Mouse (Mus musculus) CH12.LX (cell line): Measurements from ENCODE around the gene Stat5b. TPM values are rescaled to one million over a fixed set of nuclear protein-coding genes. Genes with fewer than 3 reads are reported as not detected.

Experiments used
- DNase-seq: peaks from one replicate; pipeline ENCODE4 v3.0.0-alpha.2; 2013; ENCODE audit errors: extremely low read depth
- H3K27ac ChIP-seq: 2 replicates; pipeline ENCODE4 v1.5.1; 2012; ENCODE audit warnings: low read depth, mild to moderate bottlenecking, control low read depth, moderate library complexity; ENCODE audit not compliant: insufficient read depth
- H3K27me3 ChIP-seq: replicated peaks from 2 replicates; pipeline ENCODE3; 2012; ENCODE audit warnings: inconsistent platforms
- H3K36me3 ChIP-seq, 2 experiments: replicated peaks in 1 of 2; 2 replicates each; pipeline versions ENCODE3 to v1.6.1; 2012; ENCODE audit warnings: inconsistent platforms in 1 of 2, low read length in 1 of 2, mild to moderate bottlenecking in 1 of 2, mixed read lengths in 1 of 2, moderate library complexity in 1 of 2; ENCODE audit not compliant: control insufficient read depth in 1 of 2, insufficient read depth in 1 of 2
- H3K4me1 ChIP-seq, 2 experiments: 2 replicates each; pipeline ENCODE4 v1.6.1; 2012; ENCODE audit warnings: inconsistent platforms in 1 of 2, moderate library complexity in 1 of 2; ENCODE audit not compliant: insufficient read depth in 2 of 2, control insufficient read depth in 1 of 2
- H3K4me2 ChIP-seq: 2 replicates; pipeline ENCODE4 v1.6.1; 2012; ENCODE audit warnings: low read depth, mild to moderate bottlenecking, control low read depth; ENCODE audit not compliant: poor library complexity, insufficient read depth, severe bottlenecking
- H3K4me3 ChIP-seq, 3 experiments: fragments of 150-350 bp in 1 of 3; sonication (generic) in 1 of 3; replicated peaks in 1 of 3; 2 replicates each; pipeline versions ENCODE3 to v1.5.1; 2011 to 2012; ENCODE audit warnings: low read depth in 2 of 3, low read length in 2 of 3, mild to moderate bottlenecking in 2 of 3, moderate library complexity in 2 of 3, control low read depth in 1 of 3, improper control_type of control experiment in 1 of 3, inconsistent platforms in 1 of 3, mixed read lengths in 1 of 3; ENCODE audit not compliant: poor library complexity in 1 of 3
- H3K79me2 ChIP-seq: replicated peaks from 2 replicates; pipeline ENCODE4 v1.6.1; 2012; ENCODE audit warnings: mild to moderate bottlenecking, moderate library complexity; ENCODE audit not compliant: control insufficient read depth, poor library complexity, insufficient read depth, severe bottlenecking; ENCODE audit errors: extremely low read depth
- H3K9ac ChIP-seq: 2 replicates; pipeline ENCODE4 v1.6.1; 2012; ENCODE audit warnings: low read depth, mild to moderate bottlenecking, control low read depth, moderate library complexity; ENCODE audit not compliant: insufficient read depth
- H3K9me3 ChIP-seq: replicated peaks from 2 replicates; pipeline ENCODE3; 2012; ENCODE audit warnings: low read length, inconsistent platforms, mixed read lengths
- BHLHE40 ChIP-seq: IDR thresholded peaks from 2 replicates; pipeline ENCODE4 v1.6.1; 2011; ENCODE audit warnings: mild to moderate bottlenecking, low read depth, low read length, improper control_type of control experiment
- CHD2 ChIP-seq: IDR thresholded peaks from 2 replicates; pipeline ENCODE4 v1.6.1; 2011; ENCODE audit warnings: low read length, improper control_type of control experiment
- CTCF ChIP-seq, 2 experiments: IDR thresholded peaks in 1 of 2; conservative IDR thresholded peaks in 1 of 2; 2 replicates each; pipeline ENCODE4 v1.5.1; 2011 to 2012; ENCODE audit warnings: low read depth in 2 of 2, low read length in 2 of 2, improper control_type of control experiment in 1 of 2, inconsistent platforms in 1 of 2, mild to moderate bottlenecking in 1 of 2, moderate library complexity in 1 of 2
- E2F4 ChIP-seq: IDR thresholded peaks from 2 replicates; pipeline ENCODE4 v1.6.1; 2011; ENCODE audit warnings: low read depth, low read length, improper control_type of control experiment; ENCODE audit not compliant: insufficient replicate concordance
- EP300 ChIP-seq: IDR thresholded peaks from 2 replicates; pipeline ENCODE4 v1.6.1; 2011; ENCODE audit warnings: low read length, improper control_type of control experiment
- ETS1 ChIP-seq: conservative IDR thresholded peaks from 2 replicates; pipeline ENCODE4 v1.6.1; 2012; ENCODE audit warnings: low read depth, mild to moderate bottlenecking, inconsistent platforms, low read length, improper control_type of control experiment, moderate library complexity
- IRF4 ChIP-seq: IDR thresholded peaks from 2 replicates; pipeline ENCODE4 v1.6.1; 2014; ENCODE audit warnings: low read depth, mild to moderate bottlenecking, inconsistent platforms, low read length, improper control_type of control experiment
- JUN ChIP-seq: IDR thresholded peaks from 2 replicates; pipeline ENCODE4 v1.6.1; 2011; ENCODE audit warnings: low read depth, mild to moderate bottlenecking, low read length, improper control_type of control experiment, moderate library complexity; ENCODE audit not compliant: insufficient read depth
- JUND ChIP-seq: conservative IDR thresholded peaks from 2 replicates; pipeline ENCODE4 v1.6.1; 2011; ENCODE audit warnings: low read depth, low read length, improper control_type of control experiment
- KAT2A ChIP-seq: IDR thresholded peaks from 2 replicates; pipeline ENCODE4 v1.6.1; 2012; ENCODE audit warnings: low read length, improper control_type of control experiment, inconsistent platforms; ENCODE audit not compliant: insufficient replicate concordance
- MAFK ChIP-seq: IDR thresholded peaks from 2 replicates; pipeline ENCODE4 v1.6.1; 2011; ENCODE audit warnings: low read length, improper control_type of control experiment; ENCODE audit not compliant: insufficient replicate concordance
- MAX ChIP-seq: IDR thresholded peaks from 2 replicates; pipeline ENCODE4 v1.6.1; 2011; ENCODE audit warnings: low read length, improper control_type of control experiment
- MAZ ChIP-seq: IDR thresholded peaks from 2 replicates; pipeline ENCODE4 v1.6.1; 2012; ENCODE audit warnings: low read depth, mild to moderate bottlenecking, inconsistent platforms, low read length, improper control_type of control experiment, moderate library complexity
- MXI1 ChIP-seq: IDR thresholded peaks from 2 replicates; pipeline ENCODE4 v1.6.1; 2011; ENCODE audit warnings: mild to moderate bottlenecking, low read depth, low read length, improper control_type of control experiment
- MYC ChIP-seq: IDR thresholded peaks from 2 replicates; pipeline ENCODE4 v1.6.1; 2011; ENCODE audit warnings: low read depth, mild to moderate bottlenecking, improper control_type of control experiment, low read length
- NELFE ChIP-seq: IDR thresholded peaks from 2 replicates; pipeline ENCODE4 v1.6.1; 2011; ENCODE audit warnings: low read depth, low read length, improper control_type of control experiment
- POLR2A ChIP-seq: IDR thresholded peaks from 2 replicates; pipeline ENCODE4 v1.6.1; 2011; ENCODE audit warnings: low read depth, mild to moderate bottlenecking, improper control_type of control experiment, low read length
- RAD21 ChIP-seq: IDR thresholded peaks from 2 replicates; pipeline ENCODE4 v1.6.1; 2011; ENCODE audit warnings: low read depth, mild to moderate bottlenecking, low read length, improper control_type of control experiment, moderate library complexity
- RCOR1 ChIP-seq: conservative IDR thresholded peaks from 2 replicates; pipeline ENCODE4 v1.6.1; 2012; ENCODE audit warnings: low read depth, mild to moderate bottlenecking, inconsistent platforms, low read length, improper control_type of control experiment
- SIN3A ChIP-seq: IDR thresholded peaks from 2 replicates; pipeline ENCODE4 v1.6.1; 2012; ENCODE audit warnings: low read length, improper control_type of control experiment, inconsistent platforms
- TBP ChIP-seq: conservative IDR thresholded peaks from 2 replicates; pipeline ENCODE4 v1.6.1; 2011; ENCODE audit warnings: low read depth, low read length, improper control_type of control experiment
- TCF12 ChIP-seq: IDR thresholded peaks from 2 replicates; pipeline ENCODE4 v1.6.1; 2014; ENCODE audit warnings: low read depth, mild to moderate bottlenecking, inconsistent platforms, low read length, improper control_type of control experiment
- USF2 ChIP-seq: conservative IDR thresholded peaks from 2 replicates; pipeline ENCODE4 v1.6.1; 2011; ENCODE audit warnings: low read depth, low read length, improper control_type of control experiment
- ZC3H11A ChIP-seq: IDR thresholded peaks from 2 replicates; pipeline ENCODE4 v1.6.1; 2012; ENCODE audit warnings: low read depth, mild to moderate bottlenecking, inconsistent platforms, low read length, improper control_type of control experiment
- ZMIZ1 ChIP-seq: IDR thresholded peaks from 2 replicates; pipeline ENCODE4 v1.6.1; 2012; ENCODE audit warnings: low read depth, mild to moderate bottlenecking, inconsistent platforms, low read length, improper control_type of control experiment
- ZNF384 ChIP-seq: IDR thresholded peaks from 2 replicates; pipeline ENCODE4 v1.6.1; 2012; ENCODE audit warnings: low read depth, low read length, improper control_type of control experiment, inconsistent platforms
- dilution Hi-C: fragments of 300-500 bp; cut with MboI; formaldehyde crosslinking; loops from 2 replicates; pipeline ENCODE4 v1.14.3; 2020; ENCODE audit warnings: low sequenced_read_pairs; ENCODE audit not compliant: extremely low pct_unique_long_range_greater_than_20kb, extremely low pct_ligation_motif_present
- in situ Hi-C: fragments of 300-500 bp; cut with MboI; formaldehyde crosslinking; loops from 3 replicates; pipeline ENCODE4 v1.14.3; 2019; ENCODE audit warnings: low sequenced_read_pairs, low pct_ligation_motif_present, low pct_unique_long_range_greater_than_20kb, mixed read lengths
- polyA plus RNA-seq: library from polyadenylated mRNA; unstranded; fragments of >175 nt; gene quantifications from 2 replicates; pipeline ENCODE4 v1.2.1, GENCODE M21; 2012; ENCODE audit warnings: low read depth; ENCODE audit not compliant: insufficient read length
- total RNA-seq, 2 experiments: library from RNA; depleted of rRNA; stranded (reverse); fragments of 300-350 nt in 1 of 2; fragments of >200 nt in 1 of 2; gene quantifications; 2 replicates each; pipeline ENCODE4 v1.2.3; 2012 to 2014

The Stat5b gene
- total and polyA plus RNA-seq, 3 experiments: 11.4 to 24.4 (median 14.0) TPM

DNA sequence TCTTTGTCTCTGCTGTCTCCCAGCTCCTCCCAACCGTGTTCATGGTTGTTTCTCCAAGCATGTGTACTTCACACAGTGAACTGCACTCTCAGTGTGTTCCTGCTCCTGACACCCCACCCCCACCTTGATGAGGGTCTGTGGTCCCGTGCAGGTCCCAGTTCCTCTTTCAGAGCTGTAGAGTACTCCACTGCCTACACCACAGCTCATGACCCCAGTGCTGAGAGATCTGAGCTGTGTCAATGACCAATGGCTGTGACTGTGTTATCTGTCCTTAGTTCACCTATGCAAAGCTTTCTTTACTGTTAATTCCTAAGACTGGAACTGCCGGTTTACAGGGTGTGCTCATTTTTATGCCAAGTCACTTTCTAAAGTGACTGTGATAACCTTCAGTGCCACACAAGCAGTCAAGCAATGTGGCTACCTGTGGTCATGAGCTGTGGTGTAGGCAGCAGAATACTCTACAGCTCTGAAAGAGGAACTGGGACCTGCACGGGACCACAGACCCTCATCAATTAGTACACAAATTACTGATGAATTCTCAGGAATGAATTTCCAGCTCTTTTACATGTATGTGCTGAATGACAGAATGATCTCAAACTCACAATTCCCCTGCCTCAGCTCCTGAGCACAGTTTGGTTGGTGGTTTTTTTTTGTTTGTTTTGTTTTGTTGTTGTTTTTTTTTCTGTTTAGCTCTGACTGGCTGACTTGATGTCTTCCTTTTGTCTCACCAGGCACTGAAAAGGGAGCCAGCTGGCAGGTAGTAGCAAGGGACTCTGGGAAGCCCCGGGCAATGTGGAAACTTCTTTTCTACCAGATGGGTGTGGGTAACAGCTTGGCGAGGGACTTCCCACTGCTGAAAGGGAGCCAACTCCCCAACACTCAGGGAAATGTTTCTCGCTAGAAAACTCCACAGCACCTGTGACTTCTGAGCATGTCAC is 47.0 kb upstream of the Stat5b start:
- in situ Hi-C loops: no loop called here
- Histone ChIP-seq H3K79me2 (no peaks in the 10 kb centered on the region), H3K36me3 (peaks cover 49 to 78% of the 10 kb centered on the region in 2 experiments), H3K9ac (peak overlapping the region; percentile 21; the same call in 1 of the 2 replicates), H3K27me3 (no peaks in the 10 kb centered on the region), H3K4me2 (peak overlapping the region; percentile 17; the same call in 1 of the 2 replicates)
- TF ChIP-seq KAT2A (no peak), MAZ (peak; percentile 62), MYC (peak; percentile 13; the same call in 1 of the 2 replicates), BHLHE40 (peak; percentile 94; the same call in 1 of the 2 replicates), E2F4 (no peak), ZNF384 (peak; percentile 72), ETS1 (peak; percentile 80), MAFK (peak; percentile 91), ZC3H11A (no peak), RAD21 (no peak; the same call in 1 of the 2 replicates), NELFE (no peak), TCF12 (peak; percentile 53; the same call in 1 of the 2 replicates), MXI1 (peak; percentile 40), JUND (peak; percentile 86), CTCF (conservative IDR thresholded peaks at IDR 0.05 in 1 of 2, IDR thresholded peaks at IDR 0.05 in 1 of 2; ENCODE audit: low read depth in 2 of 2, low read length in 2 of 2) (no peak), EP300 (peak; percentile 96), ZMIZ1 (no peak), MAX (no peak), CHD2 (peak; percentile 42; the same call in 1 of the 2 replicates), JUN (peak; percentile 77; the same call in 1 of the 2 replicates), SIN3A (peak; percentile 43; the same call in 1 of the 2 replicates), IRF4 (peak; percentile 96), POLR2A (peak; percentile 34; the same call in 1 of the 2 replicates), USF2 (no peak), RCOR1 (peak; percentile 95; the same call in 1 of the 2 replicates), TBP (no peak)
- TF ChIP-seq, all 38 proteins: peak for 16
- dilution Hi-C loops: no loop called here
- H3K9me3 ChIP-seq: peaks cover 12% of the 10 kb centered on the region
- H3K4me3 ChIP-seq: peak overlapping the region in 1 of 3 experiments; percentile 19
- peaks cover 25 to 57% of the 10 kb centered on the region in 2 experiments for H3K4me1 ChIP-seq
- H3K27ac ChIP-seq: peak overlapping the region; percentile 74
- DNase-seq: peak; percentile 89
